Mouse (Mus musculus): Measurements from ENCODE around the gene Ccdc92b. TPM values are rescaled to one million over a fixed set of nuclear protein-coding genes. Genes with fewer than 3 reads are reported as not detected.

The Ccdc92b gene
- total RNA-seq, 2 experiments from 2014 or later, result 19.2 to 20.8 TPM

DNA sequence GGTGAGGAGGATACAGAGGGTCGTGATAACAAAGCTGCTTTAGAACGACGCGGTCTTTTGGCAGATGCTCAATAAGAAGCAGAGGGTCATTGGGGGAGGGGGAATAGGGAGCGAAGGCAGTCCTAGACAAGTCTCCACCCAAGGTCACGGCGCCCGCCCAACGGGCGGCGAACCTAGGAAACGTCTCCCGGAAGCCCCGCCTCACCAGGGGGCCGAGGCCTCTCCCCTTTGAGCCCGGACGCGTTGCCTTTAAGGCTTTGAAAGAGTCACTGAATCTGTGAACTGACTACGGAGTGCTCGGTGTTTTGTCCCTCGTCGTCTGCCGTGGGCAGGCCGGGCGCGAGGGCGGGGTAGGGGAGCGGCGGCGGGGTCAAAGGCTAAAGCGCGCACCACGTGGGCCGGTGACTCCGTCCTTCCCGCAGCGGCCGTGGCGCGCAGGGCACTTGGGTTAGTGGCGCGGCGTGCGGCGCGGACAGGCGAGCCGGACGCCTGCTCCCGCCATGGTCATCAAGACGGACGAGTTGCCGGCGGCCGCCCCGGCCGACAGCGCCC, 29.8 kb downstream of the Ccdc92b start, which contains the start of gene Cluh:
TSS of gene Cluh (plus strand) at position 401 of the 552 bp plus-strand sequence.
- intact Hi-C loops (cut with DNase I), result no loop called here
- DNase-seq (ENCODE audit: extremely low spot score in 1 of 2, low spot score in 2 of 2), result peak; percentile 95 to 98

DNA sequence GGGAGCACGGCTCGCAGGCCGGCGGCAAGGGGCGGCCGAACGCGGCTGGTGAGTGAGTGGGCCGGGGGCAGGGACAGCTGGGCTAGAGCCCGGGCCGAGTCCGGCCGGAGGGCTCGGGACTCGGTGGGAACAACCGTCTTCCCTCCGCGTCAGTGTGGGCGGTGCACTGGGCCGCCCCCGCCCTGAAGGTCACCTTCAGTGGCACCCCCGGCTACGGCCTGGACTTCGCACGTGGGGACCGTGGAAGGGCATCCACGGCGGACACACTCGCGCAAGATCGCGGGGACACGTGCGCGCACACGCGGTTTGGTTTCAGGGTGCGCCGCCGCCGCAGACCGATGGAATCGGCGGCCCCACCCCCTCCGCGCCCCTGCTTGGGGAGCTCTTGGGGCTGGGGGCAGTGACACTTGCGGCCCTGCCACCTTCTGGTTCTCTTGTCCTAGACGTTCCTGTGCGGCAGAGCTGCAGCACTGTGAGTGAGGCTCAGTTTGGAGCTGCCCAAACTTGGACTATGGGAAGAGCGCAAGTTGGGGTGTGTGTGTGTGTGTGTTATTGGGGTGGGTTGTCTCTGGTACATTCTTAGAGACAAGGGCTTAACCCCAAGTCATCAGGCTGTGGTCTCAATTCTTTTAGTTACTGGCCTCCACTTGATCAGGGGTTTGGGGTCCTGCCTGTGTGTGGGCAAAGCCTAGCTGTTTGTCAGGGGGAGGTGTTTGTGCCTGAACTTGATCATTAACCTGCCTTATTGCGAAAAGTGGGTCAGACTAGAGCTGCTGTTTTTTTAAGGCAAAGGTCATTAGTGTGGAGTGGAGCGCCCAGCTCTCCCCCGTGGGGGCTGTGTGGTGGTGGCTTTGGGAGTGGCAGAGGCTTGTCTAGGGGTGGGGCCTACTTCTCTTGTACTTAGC, 30.5 kb downstream of the Ccdc92b start:
- intact Hi-C loops (cut with DNase I), result no loop called here
- peak in 1 of 2 experiments; percentile 72 for DNase-seq (ENCODE audit: extremely low spot score in 1 of 2, low spot score in 2 of 2)

DNA sequence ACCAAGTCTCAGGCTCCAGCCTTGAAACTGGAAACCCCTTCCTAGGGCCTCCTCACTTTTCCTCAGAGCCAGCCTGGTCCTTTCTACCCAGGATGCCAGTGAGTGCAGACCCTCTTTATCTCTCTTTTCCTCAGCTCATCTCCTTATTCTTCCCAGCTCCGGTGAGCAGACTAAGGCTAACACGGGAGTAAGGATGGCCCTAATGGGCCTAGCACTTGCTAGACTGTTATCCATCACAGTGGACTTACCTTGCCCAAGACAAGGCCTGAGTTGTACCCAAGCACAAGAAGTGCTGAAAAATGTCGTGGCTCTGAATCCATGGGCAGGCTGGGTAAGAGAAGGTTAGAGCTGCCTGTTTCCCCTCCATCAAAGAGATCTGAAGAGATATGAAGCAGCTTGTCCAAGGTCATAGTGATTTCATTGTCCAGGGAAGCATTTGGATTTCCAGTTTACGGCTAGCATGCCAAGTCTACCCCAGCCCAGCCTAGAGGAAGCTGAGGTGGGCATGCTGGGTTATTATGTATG, 31.2 kb downstream of the Ccdc92b start:
- DNase-seq (ENCODE audit: extremely low spot score in 1 of 2, low spot score in 2 of 2), result no peak
- intact Hi-C loops (cut with DNase I), result no loop called here

DNA sequence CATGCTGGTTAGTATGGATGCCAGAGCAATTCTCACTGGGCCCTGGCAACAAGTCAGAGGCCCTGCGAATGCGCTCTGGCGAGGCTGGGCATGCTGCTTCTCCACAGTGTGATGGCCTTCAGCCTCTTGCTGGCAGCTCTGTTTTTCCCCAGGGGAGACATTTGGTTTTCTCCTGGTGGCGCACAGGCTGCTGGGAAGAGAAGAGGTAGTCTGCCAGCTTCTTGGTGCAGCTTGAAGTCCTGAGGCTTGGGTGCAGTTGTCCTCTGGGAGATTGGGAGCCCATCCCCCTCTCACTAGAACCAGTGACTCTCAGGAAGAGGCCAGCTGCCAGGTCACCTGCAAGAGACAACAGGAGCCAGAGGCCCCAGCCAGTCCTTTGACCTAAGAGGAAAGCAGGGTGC, 33.4 kb downstream of the Ccdc92b start:
- intact Hi-C loops (cut with DNase I), result no loop called here
- DNase-seq (ENCODE audit: extremely low spot score in 1 of 2, low spot score in 2 of 2), result no peak

DNA sequence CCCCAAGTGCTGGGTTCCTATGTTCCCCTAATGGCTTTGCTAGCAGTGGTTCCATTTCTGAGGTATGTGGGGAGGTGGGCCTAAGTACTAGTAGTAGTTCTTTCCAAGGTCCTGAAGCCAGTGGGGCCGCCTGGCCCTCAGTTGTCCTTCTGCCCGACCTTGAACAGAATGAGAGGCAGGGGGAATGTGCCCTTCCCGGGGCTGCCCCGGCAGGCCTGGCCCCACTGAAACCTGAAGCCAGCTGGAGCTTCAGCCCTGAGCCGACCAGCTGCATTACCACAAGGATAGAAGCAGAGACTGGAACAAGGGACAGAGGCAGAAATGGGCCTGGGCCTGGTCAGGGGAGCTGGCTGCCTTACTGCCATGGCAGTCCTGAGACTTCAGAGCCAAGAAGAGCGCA, 34.0 kb downstream of the Ccdc92b start:
- DNase-seq (ENCODE audit: extremely low spot score in 1 of 2, low spot score in 2 of 2), result no peak
- intact Hi-C loops (cut with DNase I), result no loop called here

DNA sequence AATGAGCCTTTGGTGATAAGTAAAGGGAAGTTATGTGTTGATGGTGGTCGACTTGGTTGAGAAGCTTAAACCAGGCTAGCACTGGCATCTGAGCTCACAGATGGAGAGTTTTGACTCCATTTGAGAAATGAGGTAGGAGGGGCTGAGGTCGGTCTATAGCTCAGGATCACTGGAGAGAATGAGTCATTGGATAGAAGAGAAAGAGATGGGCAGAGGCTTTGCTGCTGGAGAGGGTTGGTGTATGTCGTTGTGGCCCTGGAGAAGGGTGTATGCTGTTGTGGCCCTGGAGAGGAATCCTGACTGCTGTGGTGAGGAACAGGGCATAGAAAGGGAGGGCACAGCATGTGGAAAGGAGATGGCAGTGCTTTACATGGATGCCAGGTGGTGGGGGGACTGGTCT, 36.5 kb downstream of the Ccdc92b start:
- intact Hi-C loops (cut with DNase I), result no loop called here
- no peak for DNase-seq (ENCODE audit: extremely low spot score in 1 of 2, low spot score in 2 of 2)

DNA sequence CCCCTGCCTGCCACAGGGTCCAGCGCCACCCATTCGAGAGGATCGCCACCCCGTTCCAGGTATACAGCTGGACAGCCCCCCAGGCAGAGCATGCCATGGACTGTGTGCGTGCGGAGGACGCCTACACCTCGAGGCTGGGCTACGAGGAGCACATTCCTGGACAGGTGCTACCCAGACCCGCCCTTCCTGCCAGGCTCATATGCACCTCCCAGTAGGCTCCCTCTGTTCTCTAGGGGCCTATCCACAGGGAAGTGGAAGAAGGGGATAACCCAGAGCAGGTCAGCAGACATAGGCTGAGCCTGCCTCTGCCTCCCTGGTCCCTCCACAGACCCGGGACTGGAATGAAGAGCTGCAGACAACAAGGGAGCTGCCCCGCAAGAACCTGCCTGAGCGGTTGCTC, 40.9 kb downstream of the Ccdc92b start:
- no peak for DNase-seq (ENCODE audit: extremely low spot score in 1 of 2, low spot score in 2 of 2)
- intact Hi-C loops (cut with DNase I), result no loop called here

DNA sequence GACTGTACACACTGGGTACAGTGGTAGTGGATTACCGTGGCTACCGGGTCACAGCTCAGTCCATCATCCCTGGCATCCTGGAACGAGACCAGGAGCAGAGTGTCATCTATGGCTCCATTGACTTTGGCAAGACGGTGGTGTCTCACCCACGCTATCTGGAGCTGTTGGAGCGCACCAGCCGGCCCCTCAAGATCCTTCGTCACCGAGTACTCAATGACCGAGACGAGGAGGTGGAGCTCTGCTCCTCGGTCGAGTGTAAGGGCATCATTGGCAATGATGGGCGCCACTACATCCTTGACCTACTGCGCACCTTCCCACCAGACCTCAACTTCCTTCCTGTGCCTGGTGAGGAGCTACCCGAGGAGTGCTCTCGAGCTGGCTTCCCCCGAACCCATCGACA, 42.2 kb downstream of the Ccdc92b start:
- intact Hi-C loops (cut with DNase I), result no loop called here
- no peak for DNase-seq (ENCODE audit: extremely low spot score in 1 of 2, low spot score in 2 of 2)

DNA sequence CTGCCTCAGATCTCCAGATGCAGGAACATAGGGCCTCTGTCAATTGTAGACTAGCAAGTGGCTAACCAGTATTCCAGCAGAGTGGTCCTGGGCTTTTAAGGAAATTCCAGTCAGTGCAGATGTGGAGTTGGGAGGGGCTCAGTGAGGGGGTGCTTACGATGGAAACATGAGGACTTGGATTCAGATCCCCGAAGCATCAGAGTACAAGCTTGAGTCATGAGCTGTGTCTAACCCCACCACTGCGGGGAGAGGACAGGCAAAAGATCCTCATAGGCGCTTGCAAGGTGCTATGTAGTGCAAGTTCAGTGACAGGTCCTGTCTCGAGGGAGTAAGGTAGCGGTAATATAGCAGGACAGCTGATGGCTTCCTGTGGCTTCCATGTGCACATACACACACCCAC, 42.8 kb downstream of the Ccdc92b start:
- no peak for DNase-seq (ENCODE audit: extremely low spot score in 1 of 2, low spot score in 2 of 2)
- intact Hi-C loops (cut with DNase I), result no loop called here

DNA sequence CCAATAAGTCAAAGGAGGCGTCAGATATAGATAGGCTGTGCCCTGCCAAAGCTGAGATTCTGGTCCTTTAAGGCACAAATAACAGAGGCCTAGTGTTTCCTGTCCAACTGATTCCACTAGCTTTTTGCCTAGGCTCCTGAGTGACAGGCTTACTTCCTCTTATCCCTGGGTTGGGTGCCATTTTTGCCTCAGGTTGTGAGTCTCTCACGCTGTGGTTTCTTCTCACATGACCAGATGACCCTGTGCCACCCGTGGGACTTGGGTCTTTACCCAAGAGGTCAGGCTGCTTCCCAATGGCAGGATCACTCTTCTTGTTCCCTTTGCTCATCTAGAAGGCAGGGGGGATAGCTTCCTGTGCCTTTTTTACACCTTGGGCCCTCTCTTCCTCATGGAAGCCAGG, 44.9 kb downstream of the Ccdc92b start:
- DNase-seq (ENCODE audit: extremely low spot score in 1 of 2, low spot score in 2 of 2), result no peak
- intact Hi-C loops (cut with DNase I), result no loop called here

DNA sequence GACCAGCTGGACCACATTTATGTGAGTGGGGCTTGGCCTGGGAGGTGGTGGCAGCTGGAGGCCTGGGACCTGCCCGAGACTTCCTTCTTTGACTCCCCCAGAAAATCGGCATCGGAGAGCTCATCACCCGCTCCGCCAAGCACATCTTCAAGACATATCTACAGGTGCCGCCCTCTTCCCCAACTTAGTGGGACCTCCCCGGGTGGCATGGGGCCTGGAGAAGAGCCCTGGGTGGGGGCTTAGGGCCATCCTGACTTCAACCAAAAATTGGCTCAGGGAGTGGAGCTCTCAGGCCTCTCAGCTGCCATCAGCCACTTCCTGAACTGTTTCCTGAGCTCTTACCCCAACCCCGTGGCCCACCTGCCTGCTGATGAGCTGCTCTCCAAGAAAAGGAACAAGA, 45.5 kb downstream of the Ccdc92b start:
- intact Hi-C loops (cut with DNase I), result no loop called here
- DNase-seq (ENCODE audit: extremely low spot score in 1 of 2, low spot score in 2 of 2), result no peak

DNA sequence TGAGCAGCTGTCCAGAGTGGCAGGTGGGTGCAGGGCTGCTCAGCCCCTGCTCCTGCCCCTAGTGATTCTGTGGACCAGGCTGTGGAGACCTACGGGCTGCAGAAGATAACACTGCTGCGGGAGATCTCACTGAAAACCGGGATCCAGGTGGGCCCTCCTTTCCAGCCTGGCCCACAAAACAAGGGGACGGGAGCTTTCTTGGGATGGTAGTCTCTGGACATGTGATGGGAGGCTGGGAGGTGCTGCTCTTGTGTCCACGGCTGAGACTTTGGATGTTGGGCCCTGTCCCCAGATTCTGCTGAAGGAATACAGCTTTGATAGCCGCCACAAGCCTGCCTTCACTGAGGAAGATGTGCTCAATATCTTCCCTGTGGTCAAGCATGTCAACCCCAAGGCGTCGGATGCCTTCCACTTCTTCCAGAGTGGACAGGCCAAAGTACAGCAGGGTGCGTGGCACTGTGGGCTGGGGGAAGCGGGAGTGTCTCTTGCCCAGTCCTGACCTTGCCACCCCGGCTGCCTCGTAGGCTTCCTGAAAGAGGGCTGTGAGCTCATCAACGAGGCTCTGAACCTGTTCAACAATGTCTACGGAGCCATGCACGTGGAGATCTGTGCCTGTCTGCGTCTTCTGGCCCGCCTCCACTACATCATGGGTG, 46.4 kb downstream of the Ccdc92b start:
- intact Hi-C loops (cut with DNase I), result no loop called here
- DNase-seq (ENCODE audit: extremely low spot score in 1 of 2, low spot score in 2 of 2), result no peak

DNA sequence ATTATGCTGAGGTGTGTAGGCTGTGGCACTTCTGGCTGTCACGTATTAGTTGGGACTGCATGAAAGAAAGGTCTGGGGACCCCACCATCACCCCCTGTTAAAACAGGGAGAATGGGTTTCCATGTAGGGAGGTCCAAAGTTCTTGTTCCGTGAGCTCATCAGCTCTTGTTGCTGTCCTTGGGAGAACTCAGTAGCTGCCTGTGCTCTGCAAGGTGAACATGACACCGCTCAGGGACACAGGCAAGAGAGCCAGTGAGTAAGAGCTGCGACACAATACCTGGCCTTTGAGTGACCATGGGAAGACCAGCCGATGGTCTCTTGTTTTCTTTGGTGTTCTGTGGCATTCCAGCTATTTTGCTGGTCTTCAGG, 46.9 kb downstream of the Ccdc92b start:
- intact Hi-C loops (cut with DNase I), result no loop called here
- no peak for DNase-seq (ENCODE audit: extremely low spot score in 1 of 2, low spot score in 2 of 2)

DNA sequence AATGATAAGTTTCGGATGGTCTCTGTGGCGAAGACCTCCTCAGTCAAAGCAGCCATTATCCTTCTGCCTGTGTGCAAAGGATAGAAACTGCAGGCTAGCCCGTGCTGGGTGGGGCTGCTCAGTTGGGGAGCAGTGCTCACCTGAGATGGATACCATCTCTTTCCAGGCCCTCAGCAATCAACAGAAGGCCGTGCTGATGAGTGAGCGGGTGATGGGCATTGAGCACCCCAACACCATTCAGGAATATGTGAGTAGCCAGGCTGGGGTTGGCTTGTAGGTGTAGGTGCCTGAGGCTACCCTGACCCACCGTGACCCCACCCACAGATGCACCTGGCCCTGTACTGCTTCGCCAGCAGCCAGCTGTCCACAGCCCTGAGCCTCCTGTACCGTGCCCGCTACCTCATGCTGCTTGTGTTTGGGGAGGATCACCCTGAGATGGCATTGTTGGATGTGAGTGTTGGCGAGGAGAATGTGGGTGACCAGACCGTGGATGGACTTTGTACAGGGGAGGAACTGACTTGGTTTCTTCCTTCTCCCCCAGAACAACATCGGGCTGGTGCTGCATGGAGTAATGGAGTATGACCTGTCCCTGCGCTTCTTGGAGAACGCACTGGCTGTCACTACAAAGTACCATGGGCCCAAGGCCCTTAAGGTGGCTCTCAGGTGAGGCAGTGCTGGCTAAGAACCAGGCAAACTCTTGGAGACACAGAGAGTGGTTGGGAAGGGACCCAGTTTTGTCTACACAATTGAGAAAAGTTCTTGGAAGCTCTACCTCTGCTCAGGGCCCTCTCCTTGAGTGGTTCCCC, 47.6 kb downstream of the Ccdc92b start:
- DNase-seq (ENCODE audit: extremely low spot score in 1 of 2, low spot score in 2 of 2), result no peak
- intact Hi-C loops (cut with DNase I), result no loop called here

DNA sequence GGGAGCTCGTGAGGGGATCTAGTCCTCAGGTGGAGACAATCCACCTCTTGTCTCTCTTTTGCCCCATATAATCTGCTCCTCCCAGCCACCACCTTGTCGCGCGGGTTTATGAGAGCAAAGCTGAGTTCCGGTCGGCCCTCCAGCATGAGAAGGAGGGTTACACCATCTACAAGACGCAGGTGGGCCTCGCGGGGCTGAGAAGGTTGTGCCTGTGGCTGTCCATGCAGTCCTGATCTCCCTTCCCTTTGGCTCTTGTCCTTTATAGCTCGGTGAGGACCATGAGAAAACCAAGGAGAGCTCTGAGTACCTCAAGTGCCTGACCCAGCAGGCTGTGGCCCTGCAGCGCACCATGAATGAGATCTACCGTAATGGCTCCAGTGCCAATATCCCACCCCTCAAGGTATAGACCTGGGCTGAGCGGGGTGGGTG, 48.2 kb downstream of the Ccdc92b start:
- no peak for DNase-seq (ENCODE audit: extremely low spot score in 1 of 2, low spot score in 2 of 2)
- intact Hi-C loops (cut with DNase I), result no loop called here

DNA sequence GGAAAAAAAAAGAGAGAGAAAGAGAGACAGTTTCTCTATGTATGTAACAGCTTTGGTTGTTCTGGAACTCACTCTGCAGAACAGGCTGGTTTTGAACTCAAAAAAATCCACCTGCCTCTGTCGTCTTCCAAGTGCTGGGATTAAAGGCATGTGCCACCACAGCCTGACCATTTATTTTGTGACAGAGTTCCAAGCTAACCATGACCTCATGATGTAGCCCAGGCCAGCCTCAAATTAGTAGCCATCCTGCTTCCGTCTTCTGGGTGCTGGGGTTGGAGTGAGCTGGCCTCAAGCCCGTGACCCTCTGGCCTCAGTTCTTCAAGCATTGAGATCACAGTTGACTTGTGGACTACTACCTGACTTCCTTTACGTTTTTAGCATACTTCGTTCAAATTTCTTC, 49.1 kb downstream of the Ccdc92b start:
- DNase-seq (ENCODE audit: extremely low spot score in 1 of 2, low spot score in 2 of 2), result no peak
- intact Hi-C loops (cut with DNase I), result no loop called here

DNA sequence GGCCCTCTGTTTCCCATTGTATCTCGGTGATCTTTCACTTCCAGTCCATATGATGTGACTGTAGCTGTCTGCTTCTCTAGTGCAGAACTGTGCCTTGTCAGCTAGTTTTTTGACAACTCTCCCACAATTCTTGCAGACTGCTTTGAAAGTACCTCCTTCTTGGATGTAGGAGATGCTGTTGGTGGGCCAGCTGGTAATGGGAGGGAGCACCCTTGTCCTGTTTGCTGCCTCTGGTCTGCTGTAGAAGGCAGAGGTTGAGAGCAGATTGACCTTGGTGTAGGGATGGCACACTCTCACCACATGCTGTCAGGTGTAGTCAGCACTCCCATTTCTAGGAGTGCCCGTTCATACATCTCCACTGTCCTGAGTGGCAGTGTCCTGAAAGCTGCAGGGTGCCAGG, 49.6 kb downstream of the Ccdc92b start:
- intact Hi-C loops (cut with DNase I), result no loop called here
- DNase-seq (ENCODE audit: extremely low spot score in 1 of 2, low spot score in 2 of 2), result no peak

DNA sequence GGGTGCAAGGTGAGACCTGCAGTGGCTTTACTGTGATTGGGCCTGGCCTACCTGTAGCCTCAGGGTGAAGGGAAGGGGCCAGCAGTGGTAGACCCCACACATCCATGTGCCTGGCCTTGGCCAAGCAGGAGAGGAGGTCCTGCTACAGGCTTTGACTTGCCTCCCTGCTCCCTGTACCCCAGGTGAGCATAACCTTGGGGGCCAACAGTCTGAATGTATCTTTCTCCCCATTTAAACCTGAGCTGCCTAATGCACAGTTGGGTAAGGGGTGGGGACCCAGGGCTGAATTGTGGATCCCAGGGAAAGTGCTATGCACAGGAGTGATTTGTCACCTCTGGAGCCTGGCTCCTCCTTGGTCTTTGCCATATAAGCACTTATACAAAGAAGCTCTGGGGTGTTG, 50.7 kb downstream of the Ccdc92b start:
- no peak for DNase-seq (ENCODE audit: extremely low spot score in 1 of 2, low spot score in 2 of 2)

DNA sequence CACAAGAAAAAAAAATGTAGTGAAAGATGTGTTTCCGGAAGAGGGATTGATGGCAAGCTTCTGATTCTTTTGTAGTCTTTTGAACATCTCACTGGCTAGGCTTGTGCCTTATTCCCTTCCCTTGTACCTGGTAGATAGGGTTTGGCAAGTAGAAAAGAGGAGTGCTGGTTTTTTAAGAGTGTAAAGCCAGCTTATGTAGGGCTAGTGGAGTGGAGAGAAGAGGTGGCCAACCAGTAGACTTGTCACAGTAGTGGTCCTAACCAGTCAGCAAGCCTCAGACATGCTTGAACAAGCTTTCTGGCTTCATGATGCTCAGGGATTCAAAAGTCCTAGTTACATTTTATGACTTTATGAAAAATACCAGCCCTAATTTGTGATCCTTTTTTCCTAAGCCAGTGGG, 51.6 kb downstream of the Ccdc92b start:
- DNase-seq (ENCODE audit: extremely low spot score in 1 of 2, low spot score in 2 of 2), result no peak
- intact Hi-C loops (cut with DNase I), result no loop called here

More for the DNA sequence above, 50.7 kb downstream of the Ccdc92b start:
- intact Hi-C loops (cut with DNase I), result no loop called here
